Mouse (Mus musculus): Measurements from ENCODE around the gene Ptpro. TPM values are rescaled to one million over a fixed set of nuclear protein-coding genes. Genes with fewer than 3 reads are reported as not detected.
"Not testable (repeated sequence)": the region's sequence is repeated elsewhere in the genome, so short reads cannot be mapped to it uniquely, and the experiment has no call there.

Gene Ptpro
- polyA plus RNA-seq, 1 experiment, result 8.9 TPM

GRCm38 (mm10) chr6:137425500-137426432 is 173.6 kb downstream of the Ptpro start:
- Histone ChIP-seq H3K27ac (ENCODE audit: insufficient read depth, low read length) (no peak overlapping the region), H3K4me1 (ENCODE audit: control insufficient read depth, insufficient read depth, low read length) (no peaks in the 10 kb centered on the region), H3K4me3 (ENCODE audit: insufficient read depth, low read length) (no peak overlapping the region)
- TF ChIP-seq POLR2A (IDR thresholded peaks at IDR 0.05; ENCODE audit: extremely low read depth, insufficient read depth, low read length) (no peak), CTCF (IDR thresholded peaks at IDR 0.05; ENCODE audit: extremely low read depth, insufficient read depth, low read length) (no peak)

GRCm38 (mm10) chr6:137433521-137434137 is 181.5 kb downstream of the Ptpro start:
- no peak overlapping the region for H3K27ac ChIP-seq (ENCODE audit: insufficient read depth, low read length)

DNA sequence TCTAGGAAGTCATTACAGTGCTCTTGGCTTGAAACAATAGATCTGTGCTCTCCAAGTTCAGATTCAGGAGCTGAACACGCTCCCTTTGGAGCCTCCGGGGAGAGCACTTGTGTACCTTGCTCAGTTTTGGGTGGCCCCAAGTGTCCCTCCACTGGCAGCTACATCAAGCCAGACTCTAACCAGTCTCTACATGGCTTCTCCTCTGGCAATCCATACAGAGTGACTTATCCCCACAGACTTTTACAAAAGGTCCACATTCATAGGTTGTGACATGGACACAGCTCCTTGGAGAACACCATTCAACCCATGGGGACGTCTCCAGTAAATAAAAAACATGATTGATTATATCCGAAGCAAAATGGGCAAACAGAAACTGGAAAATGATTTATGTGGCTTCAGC is 185.4 kb downstream of the Ptpro start:
- TF ChIP-seq CTCF (IDR thresholded peaks at IDR 0.05; ENCODE audit: extremely low read depth, insufficient read depth, low read length), result no peak
- TF ChIP-seq POLR2A (IDR thresholded peaks at IDR 0.05; ENCODE audit: extremely low read depth, insufficient read depth, low read length), result no peak

More at GRCm38 (mm10) chr6:137433521-137434137, 181.5 kb downstream of the Ptpro start:
- no peaks in the 10 kb centered on the region for H3K4me1 ChIP-seq (ENCODE audit: control insufficient read depth, insufficient read depth, low read length)
- H3K4me3 ChIP-seq (ENCODE audit: insufficient read depth, low read length), result no peak overlapping the region
- TF ChIP-seq CTCF (IDR thresholded peaks at IDR 0.05; ENCODE audit: extremely low read depth, insufficient read depth, low read length) (no peak), POLR2A (IDR thresholded peaks at IDR 0.05; ENCODE audit: extremely low read depth, insufficient read depth, low read length) (no peak)

GRCm38 (mm10) chr6:137437902-137438580 is 185.9 kb downstream of the Ptpro start:
- no peak overlapping the region for H3K4me3 ChIP-seq (ENCODE audit: insufficient read depth, low read length)
- H3K4me1 ChIP-seq (ENCODE audit: control insufficient read depth, insufficient read depth, low read length), result peaks cover 4% of the 10 kb centered on the region; the same call in 1 of the 2 replicates
- H3K27ac ChIP-seq (ENCODE audit: insufficient read depth, low read length), result no peak overlapping the region
- TF ChIP-seq CTCF (IDR thresholded peaks at IDR 0.05; ENCODE audit: extremely low read depth, insufficient read depth, low read length) (no peak), POLR2A (IDR thresholded peaks at IDR 0.05; ENCODE audit: extremely low read depth, insufficient read depth, low read length) (no peak)

More for the DNA sequence above, 185.4 kb downstream of the Ptpro start:
- Histone ChIP-seq H3K27ac (ENCODE audit: insufficient read depth, low read length) (no peak overlapping the region), H3K4me1 (ENCODE audit: control insufficient read depth, insufficient read depth, low read length) (peaks cover 4% of the 10 kb centered on the region; the same call in 1 of the 2 replicates), H3K4me3 (ENCODE audit: insufficient read depth, low read length) (no peak overlapping the region)

DNA sequence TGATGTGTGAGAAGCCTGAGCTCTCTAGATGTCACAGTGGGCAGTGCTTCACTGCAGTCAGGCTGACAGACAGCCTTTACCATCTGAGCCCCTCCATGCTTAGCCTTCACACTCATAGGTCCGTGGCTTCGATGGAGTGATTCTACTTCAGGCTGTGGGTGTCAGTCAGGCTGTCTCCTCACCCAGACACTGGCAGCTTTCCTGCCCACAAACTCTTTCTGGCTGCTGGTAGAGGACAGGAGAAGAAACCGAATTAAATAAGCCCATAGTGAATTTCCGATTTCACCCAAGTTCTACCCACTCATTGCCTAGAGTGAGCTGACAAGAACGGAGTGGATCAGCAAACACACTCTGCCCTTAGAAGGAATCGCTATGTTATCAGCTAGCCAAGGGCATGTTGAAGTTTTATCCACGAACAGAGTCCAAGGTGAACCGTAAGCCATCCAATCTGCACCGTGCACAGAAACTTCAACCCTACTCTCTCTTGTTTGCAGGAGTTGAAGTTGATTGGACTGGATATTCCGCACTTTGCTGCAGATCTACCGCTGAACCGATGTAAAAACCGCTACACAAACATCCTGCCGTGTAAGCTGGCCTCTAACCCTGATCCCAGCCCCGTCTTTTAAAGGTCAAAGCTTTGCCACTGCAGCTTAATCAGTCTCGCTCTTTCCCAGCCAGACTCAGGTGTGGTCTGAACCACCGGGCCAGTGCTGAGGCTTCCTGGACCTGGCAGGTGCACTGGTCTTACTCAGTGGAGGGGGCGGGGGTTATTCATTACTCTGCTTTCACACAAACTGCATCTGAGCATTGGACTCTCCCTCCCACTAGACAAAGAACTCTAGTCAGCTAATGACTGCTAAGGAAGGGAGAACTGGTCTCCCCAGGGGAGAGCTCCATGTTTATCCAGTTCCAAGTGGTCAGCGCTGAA is 188.7 kb downstream of the Ptpro start:
- Histone ChIP-seq H3K27ac (ENCODE audit: insufficient read depth, low read length) (no peak overlapping the region), H3K4me3 (ENCODE audit: insufficient read depth, low read length) (no peak overlapping the region), H3K4me1 (ENCODE audit: control insufficient read depth, insufficient read depth, low read length) (peaks cover 4% of the 10 kb centered on the region; the same call in 1 of the 2 replicates)
- TF ChIP-seq CTCF (IDR thresholded peaks at IDR 0.05; ENCODE audit: extremely low read depth, insufficient read depth, low read length), result no peak
- no peak for TF ChIP-seq POLR2A (IDR thresholded peaks at IDR 0.05; ENCODE audit: extremely low read depth, insufficient read depth, low read length)

DNA sequence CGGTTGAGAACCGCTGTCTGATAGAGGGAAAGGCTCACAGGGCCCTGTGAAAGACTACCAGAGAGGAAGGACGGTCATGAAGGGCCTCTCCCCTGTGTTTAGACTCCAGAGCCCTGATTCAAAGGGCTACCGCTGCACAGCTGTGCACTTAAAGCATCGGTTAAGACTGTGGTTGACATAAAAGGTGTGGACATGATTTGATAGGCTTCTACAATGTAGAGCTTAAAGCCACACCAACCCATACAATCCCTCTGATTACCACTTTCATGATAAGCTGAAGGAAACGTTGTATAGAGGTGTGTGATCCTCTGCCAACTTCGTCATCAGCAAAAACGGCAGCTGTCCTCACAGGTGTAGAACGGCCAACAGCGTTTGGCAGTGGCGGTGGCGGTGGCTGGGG is 191.0 kb downstream of the Ptpro start:
- H3K4me1 ChIP-seq (ENCODE audit: control insufficient read depth, insufficient read depth, low read length), result peaks cover 4% of the 10 kb centered on the region; the same call in 1 of the 2 replicates
- no peak for TF ChIP-seq CTCF (IDR thresholded peaks at IDR 0.05; ENCODE audit: extremely low read depth, insufficient read depth, low read length)
- TF ChIP-seq POLR2A (IDR thresholded peaks at IDR 0.05; ENCODE audit: extremely low read depth, insufficient read depth, low read length), result no peak
- H3K4me3 ChIP-seq (ENCODE audit: insufficient read depth, low read length), result no peak overlapping the region
- no peak overlapping the region for H3K27ac ChIP-seq (ENCODE audit: insufficient read depth, low read length)

GRCm38 (mm10) chr6:137446116-137446515 is 194.0 kb downstream of the Ptpro start:
- H3K4me3 ChIP-seq (ENCODE audit: insufficient read depth, low read length); H3K27ac ChIP-seq (ENCODE audit: insufficient read depth, low read length); H3K4me1 ChIP-seq (ENCODE audit: control insufficient read depth, insufficient read depth, low read length): not testable (repeated sequence)

- H3K27ac ChIP-seq (ENCODE audit: insufficient read depth, low read length), result no peak overlapping the region
- H3K4me3 ChIP-seq (ENCODE audit: insufficient read depth, low read length), result no peak overlapping the region
- no peak for TF ChIP-seq POLR2A (IDR thresholded peaks at IDR 0.05; ENCODE audit: extremely low read depth, insufficient read depth, low read length)
- peak; percentile 89 for TF ChIP-seq CTCF (IDR thresholded peaks at IDR 0.05; ENCODE audit: extremely low read depth, insufficient read depth, low read length)
- no peaks in the 10 kb centered on the region for H3K4me1 ChIP-seq (ENCODE audit: control insufficient read depth, insufficient read depth, low read length)
Observed at GRCm38 (mm10) chr6:137455537-137456041, 203.5 kb downstream of the Ptpro start.

Data from cortical plate, adult 2 months (tissue).